Mouse (Mus musculus): ENCODE results near the gene Runx2. TPM values are rescaled to one million over a fixed set of nuclear protein-coding genes. Genes with fewer than 3 reads are reported as not detected.

Gene Runx2
- polyA plus RNA-seq, 1 experiment from 2014 or later: 3.0 TPM

GRCm38 (mm10) chr17:44623271-44623670 lies 191.3 kb downstream of the Runx2 start:
- ATAC-seq (ENCODE audit: low FRiP score): no peak
- H3K27me3 ChIP-seq: 0 out of 2 replicates have a peak, but pooled peaks cover 3% of the 10 kb centered on the region
- no peak overlapping the region for H3K9ac ChIP-seq
- WGBS: 50% methylated on average over 8 of the region's 8 CpGs
- H3K27ac ChIP-seq: no peak overlapping the region
- H3K4me1 ChIP-seq: no peaks in the 10 kb centered on the region
- H3K4me3 ChIP-seq (replicated peaks): no peak overlapping the region
- H3K4me2 ChIP-seq: no peak overlapping the region
- H3K9me3 ChIP-seq: no peaks in the 10 kb centered on the region
- H3K36me3 ChIP-seq (replicated peaks): no peaks in the 10 kb centered on the region

- Histone ChIP-seq H3K4me1 (no peaks in the 10 kb centered on the region), H3K27me3 (0 out of 2 replicates have a peak, but pooled peaks cover 3% of the 10 kb centered on the region), H3K36me3 (replicated peaks) (no peaks in the 10 kb centered on the region), H3K9me3 (no peaks in the 10 kb centered on the region), H3K4me2 (no peak overlapping the region), H3K4me3 (replicated peaks) (no peak overlapping the region), H3K27ac (no peak overlapping the region), H3K9ac (no peak overlapping the region)
- no peak for ATAC-seq (ENCODE audit: low FRiP score)
- WGBS: 79% methylated on average over 2 of the region's 2 CpGs
These were observed 194.1 kb downstream of the Runx2 start for GRCm38 (mm10) chr17:44620456-44620855.

- no peak for ATAC-seq (ENCODE audit: low FRiP score)
These were observed 195.9 kb downstream of the Runx2 start for GRCm38 (mm10) chr17:44618691-44619090.

GRCm38 (mm10) chr17:44618175-44618574 lies 196.4 kb downstream of the Runx2 start:
- Histone ChIP-seq H3K9me3 (no peaks in the 10 kb centered on the region), H3K4me2 (no peak overlapping the region), H3K27me3 (0 out of 2 replicates have a peak, but pooled peaks cover 3% of the 10 kb centered on the region), H3K4me1 (peaks cover 11% of the 10 kb centered on the region; the same call in 1 of the 2 replicates), H3K27ac (no peak overlapping the region), H3K9ac (no peak overlapping the region), H3K36me3 (replicated peaks) (no peaks in the 10 kb centered on the region), H3K4me3 (replicated peaks) (no peak overlapping the region)
- 69% methylated on average over 10 of the region's 10 CpGs for WGBS
- no peak for ATAC-seq (ENCODE audit: low FRiP score)

More at GRCm38 (mm10) chr17:44618691-44619090, 195.9 kb downstream of the Runx2 start:
- Histone ChIP-seq H3K27ac (no peak overlapping the region), H3K4me3 (replicated peaks) (no peak overlapping the region), H3K36me3 (replicated peaks) (no peaks in the 10 kb centered on the region), H3K4me1 (peaks cover 8% of the 10 kb centered on the region; the same call in 1 of the 2 replicates), H3K9ac (no peak overlapping the region), H3K4me2 (no peak overlapping the region), H3K27me3 (0 out of 2 replicates have a peak, but pooled peaks cover 3% of the 10 kb centered on the region), H3K9me3 (no peaks in the 10 kb centered on the region)
- WGBS: 75% methylated on average over 11 of the region's 11 CpGs

GRCm38 (mm10) chr17:44617741-44618140 lies 196.9 kb downstream of the Runx2 start:
- 82% methylated on average over 2 of the region's 2 CpGs for WGBS
- 0 out of 2 replicates have a peak, but pooled peaks cover 3% of the 10 kb centered on the region for H3K27me3 ChIP-seq
- H3K4me3 ChIP-seq (replicated peaks): no peak overlapping the region
- no peaks in the 10 kb centered on the region for H3K36me3 ChIP-seq (replicated peaks)
- H3K9ac ChIP-seq: no peak overlapping the region
- H3K4me2 ChIP-seq: no peak overlapping the region
- H3K4me1 ChIP-seq: peaks cover 11% of the 10 kb centered on the region; the same call in 1 of the 2 replicates
- ATAC-seq (ENCODE audit: low FRiP score): no peak
- H3K27ac ChIP-seq: no peak overlapping the region
- no peaks in the 10 kb centered on the region for H3K9me3 ChIP-seq

GRCm38 (mm10) chr17:44613716-44614715 lies 200.6 kb downstream of the Runx2 start:
- Histone ChIP-seq H3K4me1 (peaks cover 11% of the 10 kb centered on the region; the same call in 1 of the 2 replicates), H3K4me2 (peak overlapping the region; percentile 33), H3K27ac (no peak overlapping the region), H3K27me3 (no peaks in the 10 kb centered on the region), H3K9me3 (no peaks in the 10 kb centered on the region), H3K4me3 (replicated peaks) (no peak overlapping the region), H3K9ac (no peak overlapping the region), H3K36me3 (replicated peaks) (no peaks in the 10 kb centered on the region)
- peak; percentile 79 for ATAC-seq (ENCODE audit: low FRiP score)
- 53% methylated on average over 26 of the region's 26 CpGs for WGBS

GRCm38 (mm10) chr17:44612641-44613040 lies 202.0 kb downstream of the Runx2 start:
- no peak for ATAC-seq (ENCODE audit: low FRiP score)

GRCm38 (mm10) chr17:44612002-44612401 lies 202.6 kb downstream of the Runx2 start:
- ATAC-seq (ENCODE audit: low FRiP score): no peak
- H3K36me3 ChIP-seq (replicated peaks): no peaks in the 10 kb centered on the region
- H3K4me2 ChIP-seq: no peak overlapping the region
- H3K9ac ChIP-seq: no peak overlapping the region
- 93% methylated on average over 3 of the region's 3 CpGs for WGBS
- H3K27ac ChIP-seq: no peak overlapping the region
- no peak overlapping the region for H3K4me3 ChIP-seq (replicated peaks)
- no peaks in the 10 kb centered on the region for H3K27me3 ChIP-seq
- peaks cover 11% of the 10 kb centered on the region; the same call in 1 of the 2 replicates for H3K4me1 ChIP-seq
- H3K9me3 ChIP-seq: no peaks in the 10 kb centered on the region

More at GRCm38 (mm10) chr17:44612641-44613040, 202.0 kb downstream of the Runx2 start:
- H3K9ac ChIP-seq: no peak overlapping the region
- no peak overlapping the region for H3K27ac ChIP-seq
- H3K4me2 ChIP-seq: no peak overlapping the region
- H3K9me3 ChIP-seq: no peaks in the 10 kb centered on the region
- peaks cover 11% of the 10 kb centered on the region; the same call in 1 of the 2 replicates for H3K4me1 ChIP-seq
- H3K4me3 ChIP-seq (replicated peaks): no peak overlapping the region
- H3K36me3 ChIP-seq (replicated peaks): no peaks in the 10 kb centered on the region
- H3K27me3 ChIP-seq: no peaks in the 10 kb centered on the region
- WGBS: 69% methylated on average over 8 of the region's 8 CpGs

GRCm38 (mm10) chr17:44611543-44611942 lies 203.1 kb downstream of the Runx2 start:
- H3K4me3 ChIP-seq (replicated peaks): no peak overlapping the region
- H3K4me2 ChIP-seq: no peak overlapping the region
- WGBS: 82% methylated on average over 4 of the region's 4 CpGs
- no peak overlapping the region for H3K27ac ChIP-seq
- no peak for ATAC-seq (ENCODE audit: low FRiP score)
- no peaks in the 10 kb centered on the region for H3K27me3 ChIP-seq
- H3K4me1 ChIP-seq: peaks cover 11% of the 10 kb centered on the region; the same call in 1 of the 2 replicates
- no peaks in the 10 kb centered on the region for H3K36me3 ChIP-seq (replicated peaks)
- H3K9ac ChIP-seq: no peak overlapping the region
- no peaks in the 10 kb centered on the region for H3K9me3 ChIP-seq

GRCm38 (mm10) chr17:44610828-44611227 lies 203.8 kb downstream of the Runx2 start:
- Histone ChIP-seq H3K36me3 (replicated peaks) (no peaks in the 10 kb centered on the region), H3K9ac (no peak overlapping the region), H3K4me3 (replicated peaks) (no peak overlapping the region), H3K4me2 (no peak overlapping the region), H3K9me3 (no peaks in the 10 kb centered on the region), H3K27me3 (no peaks in the 10 kb centered on the region), H3K27ac (no peak overlapping the region), H3K4me1 (peaks cover 11% of the 10 kb centered on the region; the same call in 1 of the 2 replicates)
- ATAC-seq (ENCODE audit: low FRiP score): no peak
- 41% methylated on average over 6 of the region's 6 CpGs for WGBS

GRCm38 (mm10) chr17:44609897-44610641 lies 204.5 kb downstream of the Runx2 start:
- H3K27me3 ChIP-seq: no peaks in the 10 kb centered on the region
- H3K36me3 ChIP-seq (replicated peaks): no peaks in the 10 kb centered on the region
- ATAC-seq (ENCODE audit: low FRiP score): no peak
- H3K4me3 ChIP-seq (replicated peaks): no peak overlapping the region
- H3K9me3 ChIP-seq: no peaks in the 10 kb centered on the region
- no peak overlapping the region for H3K27ac ChIP-seq
- 72% methylated on average over 5 of the region's 5 CpGs for WGBS
- no peak overlapping the region for H3K4me2 ChIP-seq
- H3K9ac ChIP-seq: no peak overlapping the region
- peaks cover 11% of the 10 kb centered on the region; the same call in 1 of the 2 replicates for H3K4me1 ChIP-seq

- Histone ChIP-seq H3K4me2 (no peak overlapping the region), H3K9ac (no peak overlapping the region), H3K27ac (no peak overlapping the region), H3K4me3 (replicated peaks) (no peak overlapping the region), H3K36me3 (replicated peaks) (no peaks in the 10 kb centered on the region), H3K9me3 (no peaks in the 10 kb centered on the region), H3K27me3 (no peaks in the 10 kb centered on the region), H3K4me1 (peaks cover 10% of the 10 kb centered on the region; the same call in 1 of the 2 replicates)
- ATAC-seq (ENCODE audit: low FRiP score): no peak
- WGBS: 85% methylated on average over 10 of the region's 10 CpGs
These were observed 205.2 kb downstream of the Runx2 start for GRCm38 (mm10) chr17:44609356-44609755.
